Mouse (Mus musculus) CH12.LX (cell line): ENCODE results near the gene Oscar. TPM values are rescaled to one million over a fixed set of nuclear protein-coding genes. Genes with fewer than 3 reads are reported as not detected.

Experiments
- DNase-seq: peaks from one replicate; pipeline ENCODE4 v3.0.0-alpha.2; 2013; ENCODE audit errors: extremely low read depth
- H3K27ac ChIP-seq: 2 replicates; pipeline ENCODE4 v1.5.1; 2012; ENCODE audit warnings: low read depth, mild to moderate bottlenecking, control low read depth, moderate library complexity; ENCODE audit not compliant: insufficient read depth
- H3K27me3 ChIP-seq: replicated peaks from 2 replicates; pipeline ENCODE3; 2012; ENCODE audit warnings: inconsistent platforms
- H3K36me3 ChIP-seq, 2 experiments: replicated peaks in 1 of 2; 2 replicates each; pipeline versions ENCODE3 to v1.6.1; 2012; ENCODE audit warnings: inconsistent platforms in 1 of 2, low read length in 1 of 2, mild to moderate bottlenecking in 1 of 2, mixed read lengths in 1 of 2, moderate library complexity in 1 of 2; ENCODE audit not compliant: control insufficient read depth in 1 of 2, insufficient read depth in 1 of 2
- H3K4me1 ChIP-seq, 2 experiments: 2 replicates each; pipeline ENCODE4 v1.6.1; 2012; ENCODE audit warnings: inconsistent platforms in 1 of 2, moderate library complexity in 1 of 2; ENCODE audit not compliant: insufficient read depth in 2 of 2, control insufficient read depth in 1 of 2
- H3K4me2 ChIP-seq: 2 replicates; pipeline ENCODE4 v1.6.1; 2012; ENCODE audit warnings: low read depth, mild to moderate bottlenecking, control low read depth; ENCODE audit not compliant: poor library complexity, insufficient read depth, severe bottlenecking
- H3K4me3 ChIP-seq, 3 experiments: fragments of 150-350 bp in 1 of 3; sonication (generic) in 1 of 3; replicated peaks in 1 of 3; 2 replicates each; pipeline versions ENCODE3 to v1.5.1; 2011 to 2012; ENCODE audit warnings: low read depth in 2 of 3, low read length in 2 of 3, mild to moderate bottlenecking in 2 of 3, moderate library complexity in 2 of 3, control low read depth in 1 of 3, improper control_type of control experiment in 1 of 3, inconsistent platforms in 1 of 3, mixed read lengths in 1 of 3; ENCODE audit not compliant: poor library complexity in 1 of 3
- H3K79me2 ChIP-seq: replicated peaks from 2 replicates; pipeline ENCODE4 v1.6.1; 2012; ENCODE audit warnings: mild to moderate bottlenecking, moderate library complexity; ENCODE audit not compliant: control insufficient read depth, poor library complexity, insufficient read depth, severe bottlenecking; ENCODE audit errors: extremely low read depth
- H3K9ac ChIP-seq: 2 replicates; pipeline ENCODE4 v1.6.1; 2012; ENCODE audit warnings: low read depth, mild to moderate bottlenecking, control low read depth, moderate library complexity; ENCODE audit not compliant: insufficient read depth
- H3K9me3 ChIP-seq: replicated peaks from 2 replicates; pipeline ENCODE3; 2012; ENCODE audit warnings: low read length, inconsistent platforms, mixed read lengths
- BHLHE40 ChIP-seq: IDR thresholded peaks from 2 replicates; pipeline ENCODE4 v1.6.1; 2011; ENCODE audit warnings: mild to moderate bottlenecking, low read depth, low read length, improper control_type of control experiment
- CHD1 ChIP-seq: IDR thresholded peaks from 2 replicates; pipeline ENCODE4 v1.6.1; 2012; ENCODE audit warnings: low read depth, low read length, improper control_type of control experiment, inconsistent platforms
- CHD2 ChIP-seq: IDR thresholded peaks from 2 replicates; pipeline ENCODE4 v1.6.1; 2011; ENCODE audit warnings: low read length, improper control_type of control experiment
- CTCF ChIP-seq, 2 experiments: IDR thresholded peaks in 1 of 2; conservative IDR thresholded peaks in 1 of 2; 2 replicates each; pipeline ENCODE4 v1.5.1; 2011 to 2012; ENCODE audit warnings: low read depth in 2 of 2, low read length in 2 of 2, improper control_type of control experiment in 1 of 2, inconsistent platforms in 1 of 2, mild to moderate bottlenecking in 1 of 2, moderate library complexity in 1 of 2
- E2F4 ChIP-seq: IDR thresholded peaks from 2 replicates; pipeline ENCODE4 v1.6.1; 2011; ENCODE audit warnings: low read depth, low read length, improper control_type of control experiment; ENCODE audit not compliant: insufficient replicate concordance
- EP300 ChIP-seq: IDR thresholded peaks from 2 replicates; pipeline ENCODE4 v1.6.1; 2011; ENCODE audit warnings: low read length, improper control_type of control experiment
- ETS1 ChIP-seq: conservative IDR thresholded peaks from 2 replicates; pipeline ENCODE4 v1.6.1; 2012; ENCODE audit warnings: low read depth, mild to moderate bottlenecking, inconsistent platforms, low read length, improper control_type of control experiment, moderate library complexity
- GABPA ChIP-seq: IDR thresholded peaks from 2 replicates; pipeline ENCODE4 v1.6.1; 2012; ENCODE audit warnings: low read depth, low read length, improper control_type of control experiment, inconsistent platforms; ENCODE audit not compliant: insufficient replicate concordance
- JUN ChIP-seq: IDR thresholded peaks from 2 replicates; pipeline ENCODE4 v1.6.1; 2011; ENCODE audit warnings: low read depth, mild to moderate bottlenecking, low read length, improper control_type of control experiment, moderate library complexity; ENCODE audit not compliant: insufficient read depth
- MAX ChIP-seq: IDR thresholded peaks from 2 replicates; pipeline ENCODE4 v1.6.1; 2011; ENCODE audit warnings: low read length, improper control_type of control experiment
- MEF2A ChIP-seq: IDR thresholded peaks from 2 replicates; pipeline ENCODE4 v1.6.1; 2014; ENCODE audit warnings: low read depth, mild to moderate bottlenecking, inconsistent platforms, low read length, improper control_type of control experiment, borderline replicate concordance
- NRF1 ChIP-seq: IDR thresholded peaks from 2 replicates; pipeline ENCODE4 v1.6.1; 2014; ENCODE audit warnings: low read depth, mild to moderate bottlenecking, inconsistent platforms, low read length, improper control_type of control experiment, moderate library complexity
- PAX5 ChIP-seq: IDR thresholded peaks from 2 replicates; pipeline ENCODE4 v1.6.1; 2012; ENCODE audit warnings: low read length, inconsistent platforms, mixed read lengths
- POLR2A ChIP-seq: IDR thresholded peaks from 2 replicates; pipeline ENCODE4 v1.6.1; 2011; ENCODE audit warnings: low read depth, mild to moderate bottlenecking, improper control_type of control experiment, low read length
- POLR2AphosphoS2 ChIP-seq: IDR thresholded peaks from 2 replicates; pipeline ENCODE4 v1.6.1; 2011; ENCODE audit warnings: low read depth, low read length, improper control_type of control experiment
- RAD21 ChIP-seq: IDR thresholded peaks from 2 replicates; pipeline ENCODE4 v1.6.1; 2011; ENCODE audit warnings: low read depth, mild to moderate bottlenecking, low read length, improper control_type of control experiment, moderate library complexity
- SIN3A ChIP-seq: IDR thresholded peaks from 2 replicates; pipeline ENCODE4 v1.6.1; 2012; ENCODE audit warnings: low read length, improper control_type of control experiment, inconsistent platforms
- SMC3 ChIP-seq: IDR thresholded peaks from 2 replicates; pipeline ENCODE4 v1.6.1; 2011; ENCODE audit warnings: low read depth, low read length, improper control_type of control experiment
- TBP ChIP-seq: conservative IDR thresholded peaks from 2 replicates; pipeline ENCODE4 v1.6.1; 2011; ENCODE audit warnings: low read depth, low read length, improper control_type of control experiment
- UBTF ChIP-seq: IDR thresholded peaks from 2 replicates; pipeline ENCODE4 v1.6.1; 2012; ENCODE audit warnings: low read depth, mild to moderate bottlenecking, inconsistent platforms, low read length, improper control_type of control experiment, moderate library complexity
- USF2 ChIP-seq: conservative IDR thresholded peaks from 2 replicates; pipeline ENCODE4 v1.6.1; 2011; ENCODE audit warnings: low read depth, low read length, improper control_type of control experiment
- ZC3H11A ChIP-seq: IDR thresholded peaks from 2 replicates; pipeline ENCODE4 v1.6.1; 2012; ENCODE audit warnings: low read depth, mild to moderate bottlenecking, inconsistent platforms, low read length, improper control_type of control experiment
- dilution Hi-C: fragments of 300-500 bp; cut with MboI; formaldehyde crosslinking; loops from 2 replicates; pipeline ENCODE4 v1.14.3; 2020; ENCODE audit warnings: low sequenced_read_pairs; ENCODE audit not compliant: extremely low pct_unique_long_range_greater_than_20kb, extremely low pct_ligation_motif_present
- in situ Hi-C: fragments of 300-500 bp; cut with MboI; formaldehyde crosslinking; loops from 3 replicates; pipeline ENCODE4 v1.14.3; 2019; ENCODE audit warnings: low sequenced_read_pairs, low pct_ligation_motif_present, low pct_unique_long_range_greater_than_20kb, mixed read lengths
- polyA plus RNA-seq: library from polyadenylated mRNA; unstranded; fragments of >175 nt; gene quantifications from 2 replicates; pipeline ENCODE4 v1.2.1, GENCODE M21; 2012; ENCODE audit warnings: low read depth; ENCODE audit not compliant: insufficient read length
- total RNA-seq, 2 experiments: library from RNA; depleted of rRNA; stranded (reverse); fragments of 300-350 nt in 1 of 2; fragments of >200 nt in 1 of 2; gene quantifications; 2 replicates each; pipeline ENCODE4 v1.2.3; 2012 to 2014

Oscar gene
- total and polyA plus RNA-seq, 3 experiments: 0.39 TPM; not detected in 2

DNA sequence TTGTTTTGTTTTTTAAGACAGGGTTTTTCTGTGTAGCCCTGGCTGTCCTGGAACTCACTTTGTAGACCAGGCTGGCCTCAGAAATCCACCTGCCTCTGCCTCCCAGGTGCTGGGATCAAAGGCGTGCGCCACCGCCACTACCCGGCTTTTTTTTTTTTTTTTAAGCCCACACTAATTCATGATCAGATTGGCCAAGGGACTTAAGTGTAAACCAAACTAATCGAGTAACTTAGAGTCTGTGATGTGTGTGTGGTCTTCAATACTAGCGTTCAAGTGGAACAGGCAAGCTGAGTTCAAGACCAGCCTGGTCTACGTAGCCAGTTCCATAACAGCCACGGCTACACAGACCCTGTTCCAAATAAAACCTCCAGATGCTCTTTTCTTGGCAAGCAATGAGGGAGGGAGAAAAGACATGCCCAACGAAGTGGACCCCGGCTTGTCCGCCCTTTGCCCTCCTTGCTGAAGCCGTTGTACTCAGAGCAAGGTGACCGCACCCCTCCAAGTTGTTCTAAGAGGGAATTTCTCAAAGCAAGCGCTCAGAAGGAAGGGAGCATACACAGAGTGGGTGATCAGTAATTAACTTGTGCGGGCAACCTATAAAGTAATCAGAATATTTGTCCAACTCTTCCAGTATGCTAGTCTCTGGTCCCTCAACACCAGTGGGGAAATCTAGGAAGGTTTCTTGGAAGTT, 48.7 kb upstream of the Oscar start:
- in situ Hi-C loops: no loop called here
- Histone ChIP-seq H3K27me3 (no peaks in the 10 kb centered on the region), H3K9me3 (no peaks in the 10 kb centered on the region), H3K9ac (peak overlapping the region; percentile 80)
- no peak for TF ChIP-seq BHLHE40
- TF ChIP-seq CTCF (conservative IDR thresholded peaks at IDR 0.05 in 1 of 2, IDR thresholded peaks at IDR 0.05 in 1 of 2; ENCODE audit: low read depth in 2 of 2, low read length in 2 of 2): no peak
- TF ChIP-seq SMC3: no peak
- no peak for TF ChIP-seq CHD1
- no peak for TF ChIP-seq ZC3H11A
- no peak for TF ChIP-seq UBTF
- no peak for TF ChIP-seq MEF2A
- TF ChIP-seq SIN3A: no peak
- no peak for TF ChIP-seq TBP
- no peak for TF ChIP-seq ETS1
- TF ChIP-seq MAX: no peak
- TF ChIP-seq POLR2AphosphoS2: no peak
- TF ChIP-seq, all 38 proteins: peak for 0
- Histone ChIP-seq H3K79me2 (peaks cover 13% of the 10 kb centered on the region; the same call in 1 of the 2 replicates), H3K4me3 (peak overlapping the region; percentile 79 to 96 (median 93)), H3K36me3 (peaks cover 25 to 44% of the 10 kb centered on the region in 2 experiments), H3K27ac (no peak overlapping the region), H3K4me1 (peaks cover 0 to 25% of the 10 kb centered on the region in 2 experiments; a peak in 2 of 4 replicates), H3K4me2 (peak overlapping the region; percentile 91)
- dilution Hi-C loops: no loop called here
- peak; percentile 21 for DNase-seq

DNA sequence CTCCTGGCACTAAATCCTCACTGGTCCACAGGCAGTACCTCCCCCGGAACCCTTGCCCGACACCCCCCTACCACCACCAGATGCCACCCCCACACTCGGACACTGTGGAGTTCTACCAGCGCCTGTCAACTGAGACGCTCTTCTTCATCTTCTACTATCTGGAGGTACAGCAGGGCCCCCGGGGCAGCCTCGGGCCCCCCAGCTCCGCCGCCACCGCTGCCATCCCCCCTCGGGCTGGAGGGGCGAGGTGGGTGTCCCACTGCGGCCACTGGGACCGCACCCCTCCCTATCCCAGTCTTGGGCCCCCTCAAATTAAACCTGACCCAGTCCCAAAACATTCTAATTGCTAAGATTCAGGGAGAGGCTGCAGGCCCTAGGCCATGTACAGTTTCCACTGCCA, 42.6 kb upstream of the Oscar start:
- peaks cover 84 to 99% of the 10 kb centered on the region in 2 experiments for H3K36me3 ChIP-seq
- in situ Hi-C loops: no loop called here
- no peak overlapping the region for H3K27ac ChIP-seq
- dilution Hi-C loops: no loop called here
- H3K9me3 ChIP-seq: no peaks in the 10 kb centered on the region
- H3K27me3 ChIP-seq: no peaks in the 10 kb centered on the region
- no peak overlapping the region for H3K4me3 ChIP-seq
- H3K9ac ChIP-seq: no peak overlapping the region
- no peak for DNase-seq
- H3K4me2 ChIP-seq: no peak overlapping the region
- H3K79me2 ChIP-seq: no peaks in the 10 kb centered on the region
- TF ChIP-seq POLR2A (no peak), MEF2A (no peak), TBP (no peak), JUN (no peak), RAD21 (no peak), GABPA (no peak), NRF1 (no peak), E2F4 (no peak), CHD2 (no peak), BHLHE40 (no peak), EP300 (no peak), POLR2AphosphoS2 (no peak; the same call in 1 of the 2 replicates), USF2 (no peak), ETS1 (no peak), PAX5 (no peak)
- peaks cover 0 to 5% of the 10 kb centered on the region in 2 experiments; a peak in 2 of 4 replicates for H3K4me1 ChIP-seq
